Mouse (Mus musculus) olfactory bulb, adult 2 months (tissue): ENCODE results near the gene 2610301B20Rik.

Experiments
- CTCF ChIP-seq: fragments of 200-500 bp; IDR thresholded peaks from 2 replicates; pipeline ENCODE4 v1.5.1; 2012; ENCODE audit warnings: low read depth, mild to moderate bottlenecking, low read length, moderate library complexity; ENCODE audit not compliant: insufficient read depth
- POLR2A ChIP-seq: fragments of 200-500 bp; IDR thresholded peaks from 2 replicates; pipeline ENCODE4 v1.6.1; 2012; ENCODE audit warnings: mild to moderate bottlenecking, low read depth, low read length, moderate library complexity; ENCODE audit not compliant: insufficient read depth

GRCm38 (mm10) chr4:10923180-10923579, 48.9 kb downstream of the 2610301B20Rik start:
- TF ChIP-seq CTCF = no peak
- TF ChIP-seq POLR2A = no peak
